ENCODE assay signal across 8 mouse cellular contexts in the genomic region with DNA sequence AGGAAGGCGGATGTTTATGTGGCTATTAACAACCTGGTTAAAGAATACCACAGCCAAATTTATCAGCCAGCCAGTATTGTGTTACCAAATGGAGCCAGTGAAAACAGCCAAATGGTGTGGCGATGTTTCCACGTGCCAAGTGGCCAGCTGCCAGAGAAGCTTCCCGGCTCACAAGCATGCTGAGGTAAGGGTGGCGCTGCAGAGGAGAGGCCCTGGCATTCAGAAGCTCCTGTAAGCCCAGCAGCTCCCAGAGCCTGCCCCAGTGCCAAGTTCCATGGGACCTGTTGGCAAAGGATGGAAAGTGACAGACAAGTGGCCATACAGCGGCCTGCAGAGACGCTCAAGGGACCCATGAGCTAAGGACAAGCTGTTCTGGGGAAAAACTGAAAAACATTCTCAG.
DNase-seq lines count a peak whose midpoint lies in the region; TF ChIP-seq lines count a peak whose summit lies in the region.
"Had no signal": no experiment of that assay in that cellular context is flagged by ENCODE, and none has a peak within 500 bp of the region (broad histone marks: within the 10 kb centered on the region; RNA-seq: fewer than 3 reads in every experiment).

No protein-coding gene starts in this region.

- H3K4me3 ChIP-seq in left cerebral cortex, adult 2 months: no peak overlapping the region
- H3K4me3 ChIP-seq: liver, embryonic 15.5 days had no signal

- DNase-seq in left cerebral cortex, adult 18-20 months (ENCODE audit: low spot score in 2 of 2): peak; percentile 32 to 53
- DNase-seq in left cerebral cortex, adult 11 months (ENCODE audit: low spot score): no peak
- DNase-seq in cerebellum, adult 18-20 months: peak; percentile 93 to 94
- peak; percentile 2 for DNase-seq in gonadal fat pad, adult 2 months (ENCODE audit: low read depth)
- DNase-seq in left cerebral cortex, adult 2 months (ENCODE audit: extremely low spot score in 1 of 2, low spot score in 2 of 2): peak; percentile 19 to 34
- DNase-seq in urinary bladder, postnatal 4 days (ENCODE audit: low spot score in 2 of 2): no peak
- DNase-seq in T-cell, adult 2 months (ENCODE audit: low spot score): no peak

- TF ChIP-seq CTCF in left cerebral cortex, adult 2 months (IDR thresholded peaks at IDR 0.05): no peak

- no peak overlapping the region for H3K27ac ChIP-seq in left cerebral cortex, adult 2 months
- H3K27ac ChIP-seq: liver, embryonic 15.5 days had no signal

- intact Hi-C loops in left cerebral cortex, adult 2 months (cut with DNase I): no loop called here

Comparison
In these comparisons a context has a peak if more than half of its experiments do, and no peak if none do; other contexts are left out.
1. DNase-seq: peak in left cerebral cortex, adult 18-20 months (2 of 2), cerebellum, adult 18-20 months (2 of 2), gonadal fat pad, adult 2 months (single experiment) and left cerebral cortex, adult 2 months (2 of 2); none in left cerebral cortex, adult 11 months (single experiment), urinary bladder, postnatal 4 days (0 of 2) and T-cell, adult 2 months (single experiment).